Mouse (Mus musculus) ovary, adult 10 weeks (tissue): ENCODE results near the gene Il4. TPM values are rescaled to one million over a fixed set of nuclear protein-coding genes. Genes with fewer than 3 reads are reported as not detected.

Experiments
- polyA plus RNA-seq: library from polyadenylated mRNA; stranded (reverse); fragments of 350-450 nt; fragmentation: Illumina TruSeq; extraction: RNeasy Lipid Tissue Mini Kit (QIAGEN cat#74804); gene quantifications from one replicate; pipeline ENCODE4 v1.2.3, GENCODE M21; 2014

The Il4 gene
- polyA plus RNA-seq: not detected

DNA sequence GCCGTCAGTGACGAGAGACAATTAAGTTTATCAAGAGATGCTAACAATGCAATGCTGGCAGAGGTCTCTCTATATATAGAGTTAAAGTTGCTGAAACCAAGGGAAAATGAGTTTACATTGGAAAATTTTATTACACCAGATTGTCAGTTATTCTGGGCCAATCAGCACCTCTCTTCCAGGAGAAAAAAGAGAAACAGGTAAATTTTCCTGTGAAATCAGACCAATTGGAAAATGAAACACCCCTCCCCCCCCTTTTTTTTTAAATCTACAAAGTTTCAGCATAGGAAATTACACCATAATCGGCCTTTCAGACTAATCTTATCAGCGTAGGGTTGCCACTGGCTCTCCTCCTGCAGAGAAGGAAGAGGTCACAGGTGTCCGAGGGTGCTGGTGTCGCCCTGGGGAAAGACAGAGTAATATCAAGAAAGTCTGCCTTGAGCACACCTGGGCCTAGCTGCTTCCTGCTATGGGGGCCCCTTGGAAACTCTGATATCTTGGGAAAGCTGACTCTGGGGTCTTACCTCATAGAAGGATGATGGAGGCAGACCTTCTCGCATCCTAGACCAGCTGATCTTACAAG, at the start of gene Il4:
Il4 (minus strand) TSS at position 51 of the 580 bp plus-strand sequence.

DNA sequence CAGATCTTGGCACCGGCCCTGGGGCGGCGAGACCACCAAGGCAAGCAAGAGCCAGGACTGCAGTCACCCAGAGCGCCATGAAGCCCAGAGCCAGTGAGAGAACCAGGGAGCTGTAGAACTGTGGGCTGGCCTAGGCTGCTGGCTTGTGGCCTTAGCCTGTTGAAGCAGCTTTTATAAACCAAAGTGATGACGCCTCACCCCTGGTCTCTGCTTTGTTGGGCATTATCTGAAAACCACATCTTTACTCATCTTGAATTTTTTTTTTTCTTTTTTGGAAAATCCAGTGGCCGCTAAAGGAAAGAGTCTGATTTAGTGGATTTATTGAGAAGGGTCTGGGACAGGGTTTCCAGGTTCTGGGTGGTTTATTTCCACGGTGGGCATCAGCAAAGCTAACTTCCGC, 16.1 kb upstream of the Il4 start, which contains the start of gene Il13:
Il13 (minus strand) TSS at position 147 of the 400 bp plus-strand sequence.

DNA sequence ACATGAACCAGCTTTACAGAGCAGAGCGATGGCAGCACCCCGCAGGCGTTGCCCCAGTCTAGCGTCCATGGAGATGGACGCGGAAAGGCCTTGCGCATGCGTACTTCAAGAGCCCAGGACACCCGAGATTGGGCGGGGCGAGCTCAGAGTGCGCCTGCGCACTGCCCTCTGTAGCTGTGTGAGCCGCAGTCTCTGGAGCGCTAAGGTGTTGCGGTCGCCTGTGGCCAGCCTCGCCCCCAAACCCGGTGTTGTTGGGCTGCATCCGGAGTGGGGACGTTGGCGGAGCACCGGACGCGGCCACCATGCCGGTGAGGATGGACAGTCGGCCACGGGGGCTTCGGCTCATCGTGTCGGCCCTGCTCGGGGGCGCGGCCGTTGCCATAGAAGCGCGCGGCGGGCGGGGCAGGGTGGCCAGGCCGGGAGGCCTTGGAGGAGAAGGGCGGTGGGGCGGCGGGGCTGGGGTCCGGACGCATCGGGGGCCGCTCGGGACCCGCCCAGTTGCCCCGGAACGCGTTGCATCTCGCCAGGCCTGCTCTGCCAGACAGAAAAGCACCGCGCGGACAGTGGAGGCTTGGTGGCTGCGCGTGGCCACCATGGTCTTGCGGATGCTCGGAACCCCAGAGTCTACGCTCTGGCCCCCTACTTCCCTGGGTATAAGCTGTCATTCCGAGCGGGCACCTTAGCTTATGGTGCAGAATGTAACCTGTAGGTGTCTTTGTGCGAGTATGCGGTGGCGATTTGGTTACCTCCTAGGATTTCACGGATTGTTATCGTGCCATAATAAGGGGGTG, 51.0 kb downstream of the Il4 start, which contains the start of gene Kif3a:
Kif3a (plus strand) TSS at position 156 of the 791 bp plus-strand sequence.

Other genes with a start within 250 kb of the Il4 start
- not detected for gene Leap2, start 195.5 kb downstream of the Il4 start, polyA plus RNA-seq
- gene Uqcrq, start 187.8 kb downstream of the Il4 start, polyA plus RNA-seq: 15.5 TPM
- 29.0 TPM for gene Gdf9, start 187.6 kb downstream of the Il4 start, polyA plus RNA-seq
- gene Gm10447, start 161.6 kb downstream of the Il4 start, polyA plus RNA-seq: not detected
- 0.26 TPM for gene Shroom1, start 161.5 kb downstream of the Il4 start, polyA plus RNA-seq
- not detected for gene Gm9837, start 148.2 kb downstream of the Il4 start, polyA plus RNA-seq
- not detected for gene Gm9945, start 138.5 kb downstream of the Il4 start, polyA plus RNA-seq
- gene Sowaha, start 138.4 kb downstream of the Il4 start, polyA plus RNA-seq: 2.1 TPM
- 29.7 TPM for gene Sept8, start 99.4 kb downstream of the Il4 start, polyA plus RNA-seq
- gene Kif3a, start 51.3 kb downstream of the Il4 start, polyA plus RNA-seq: 44.1 TPM
- gene Il13, start 16.0 kb upstream of the Il4 start, polyA plus RNA-seq: not detected
- 71.6 TPM for gene Rad50, start 88.7 kb upstream of the Il4 start, polyA plus RNA-seq
- not detected for gene Il5, start 102.1 kb upstream of the Il4 start, polyA plus RNA-seq
- 4.9 TPM for gene Irf1, start 151.3 kb upstream of the Il4 start, polyA plus RNA-seq
- gene Gm17334, start 154.5 kb upstream of the Il4 start, polyA plus RNA-seq: not detected
- not detected for gene Gm12216, start 240.6 kb upstream of the Il4 start, polyA plus RNA-seq